Mouse (Mus musculus): ENCODE measurements around the gene Tab1. TPM values are rescaled to one million over a fixed set of nuclear protein-coding genes. Genes with fewer than 3 reads are reported as not detected.

Tab1 gene
- total RNA-seq, 1 experiment, result 16.6 TPM

- in situ Hi-C loops (cut with MboI; ENCODE audit: low sequenced_read_pairs in 2 of 2, unreplicated experiment in 2 of 2), result loop anchor here in 1 of 2 experiments (10.0 kb wide), 1 partner anchor 113 kb away; no protein-coding TSS in a partner anchor
- Histone ChIP-seq H3K4me1 (ENCODE audit: control insufficient read depth in 2 of 2, insufficient read depth in 2 of 2, low read length in 2 of 2, poor library complexity in 1 of 2) (peaks cover 6 to 25% of the 10 kb centered on the region in 2 experiments; a peak in 3 of 4 replicates), H3K27ac (ENCODE audit: insufficient read depth, low read depth, low read length, poor library complexity, severe bottlenecking) (no peak overlapping the region), H3K36me3 (ENCODE audit: control insufficient read depth, insufficient read depth, low read length, poor library complexity, severe bottlenecking) (peaks cover 20% of the 10 kb centered on the region), H3K4me3 (ENCODE audit: insufficient read depth in 1 of 2, low read depth in 1 of 2, low read length in 2 of 2, poor library complexity in 1 of 2, severe bottlenecking in 1 of 2) (no peak overlapping the region), H3K9me3 (ENCODE audit: control insufficient read depth, insufficient read depth, low read depth, low read length) (no peaks in the 10 kb centered on the region), H3K9ac (ENCODE audit: insufficient read depth, low read depth, low read length, poor library complexity, severe bottlenecking) (no peak overlapping the region)
- TF ChIP-seq CHD2 (IDR thresholded peaks at IDR 0.05; ENCODE audit: low read depth, low read length) (no peak), ZNF384 (IDR thresholded peaks at IDR 0.05; ENCODE audit: low read depth, low read length) (no peak), HCFC1 (IDR thresholded peaks at IDR 0.05; ENCODE audit: borderline replicate concordance, insufficient read depth, low read length) (no peak), MAFK (IDR thresholded peaks at IDR 0.05; ENCODE audit: insufficient read depth, low read depth, low read length) (no peak), ZC3H11A (IDR thresholded peaks at IDR 0.05; ENCODE audit: borderline replicate concordance, low read depth, low read length) (no peak)
- no peak for DNase-seq (ENCODE audit: low read depth, low spot score)
These were observed 21.5 kb upstream of the Tab1 start for GRCm38 (mm10) chr15:80111436-80111835.

GRCm38 (mm10) chr15:80112499-80112898, 20.4 kb upstream of the Tab1 start:
- TF ChIP-seq CHD2 (IDR thresholded peaks at IDR 0.05; ENCODE audit: low read depth, low read length) (no peak), MAFK (IDR thresholded peaks at IDR 0.05; ENCODE audit: insufficient read depth, low read depth, low read length) (no peak), ZC3H11A (IDR thresholded peaks at IDR 0.05; ENCODE audit: borderline replicate concordance, low read depth, low read length) (no peak), ZNF384 (IDR thresholded peaks at IDR 0.05; ENCODE audit: low read depth, low read length) (no peak), HCFC1 (IDR thresholded peaks at IDR 0.05; ENCODE audit: borderline replicate concordance, insufficient read depth, low read length) (no peak)
- no peaks in the 10 kb centered on the region for H3K9me3 ChIP-seq (ENCODE audit: control insufficient read depth, insufficient read depth, low read depth, low read length)
- in situ Hi-C loops (cut with MboI; ENCODE audit: low sequenced_read_pairs in 2 of 2, unreplicated experiment in 2 of 2), result loop anchor here in 1 of 2 experiments (10.0 kb wide), 1 partner anchor 112 kb away; no protein-coding TSS in a partner anchor
- H3K27ac ChIP-seq (ENCODE audit: insufficient read depth, low read depth, low read length, poor library complexity, severe bottlenecking), result no peak overlapping the region
- no peak overlapping the region; the same call in 1 of the 2 replicates for H3K9ac ChIP-seq (ENCODE audit: insufficient read depth, low read depth, low read length, poor library complexity, severe bottlenecking)
- H3K36me3 ChIP-seq (ENCODE audit: control insufficient read depth, insufficient read depth, low read length, poor library complexity, severe bottlenecking), result peaks cover 18% of the 10 kb centered on the region
- peaks cover 4 to 28% of the 10 kb centered on the region in 2 experiments; a peak in 3 of 4 replicates for H3K4me1 ChIP-seq (ENCODE audit: control insufficient read depth in 2 of 2, insufficient read depth in 2 of 2, low read length in 2 of 2, poor library complexity in 1 of 2)
- DNase-seq (ENCODE audit: low read depth, low spot score), result no peak
- no peak overlapping the region for H3K4me3 ChIP-seq (ENCODE audit: insufficient read depth in 1 of 2, low read depth in 1 of 2, low read length in 2 of 2, poor library complexity in 1 of 2, severe bottlenecking in 1 of 2)

GRCm38 (mm10) chr15:80114414-80114813, 18.5 kb upstream of the Tab1 start:
- TF ChIP-seq ZC3H11A (IDR thresholded peaks at IDR 0.05; ENCODE audit: borderline replicate concordance, low read depth, low read length) (no peak), CHD2 (IDR thresholded peaks at IDR 0.05; ENCODE audit: low read depth, low read length) (peak; percentile 94)
- H3K9ac ChIP-seq (ENCODE audit: insufficient read depth, low read depth, low read length, poor library complexity, severe bottlenecking), result no peak overlapping the region
- no peak for DNase-seq (ENCODE audit: low read depth, low spot score)
- in situ Hi-C loops (cut with MboI; ENCODE audit: low sequenced_read_pairs in 2 of 2, unreplicated experiment in 2 of 2), result loop anchor here in 1 of 2 experiments (10.0 kb wide), 1 partner anchor 110 kb away; no protein-coding TSS in a partner anchor
- H3K27ac ChIP-seq (ENCODE audit: insufficient read depth, low read depth, low read length, poor library complexity, severe bottlenecking), result peak overlapping the region; percentile 45; the same call in 1 of the 2 replicates
- peaks cover 3 to 23% of the 10 kb centered on the region in 2 experiments; a peak in 3 of 4 replicates for H3K4me1 ChIP-seq (ENCODE audit: control insufficient read depth in 2 of 2, insufficient read depth in 2 of 2, low read length in 2 of 2, poor library complexity in 1 of 2)
- H3K36me3 ChIP-seq (ENCODE audit: control insufficient read depth, insufficient read depth, low read length, poor library complexity, severe bottlenecking), result peaks cover 18% of the 10 kb centered on the region
- no peaks in the 10 kb centered on the region for H3K9me3 ChIP-seq (ENCODE audit: control insufficient read depth, insufficient read depth, low read depth, low read length)
- H3K4me3 ChIP-seq (ENCODE audit: insufficient read depth in 1 of 2, low read depth in 1 of 2, low read length in 2 of 2, poor library complexity in 1 of 2, severe bottlenecking in 1 of 2), result no peak overlapping the region

GRCm38 (mm10) chr15:80115256-80115655, 17.7 kb upstream of the Tab1 start:
- peak overlapping the region; percentile 56 to 62 for H3K4me3 ChIP-seq (ENCODE audit: insufficient read depth in 1 of 2, low read depth in 1 of 2, low read length in 2 of 2, poor library complexity in 1 of 2, severe bottlenecking in 1 of 2)

More at GRCm38 (mm10) chr15:80115256-80115655, 17.7 kb upstream of the Tab1 start:
- TF ChIP-seq MAFK (IDR thresholded peaks at IDR 0.05; ENCODE audit: insufficient read depth, low read depth, low read length) (no peak), HCFC1 (IDR thresholded peaks at IDR 0.05; ENCODE audit: borderline replicate concordance, insufficient read depth, low read length) (no peak), CHD2 (IDR thresholded peaks at IDR 0.05; ENCODE audit: low read depth, low read length) (no peak), ZNF384 (IDR thresholded peaks at IDR 0.05; ENCODE audit: low read depth, low read length) (no peak), ZC3H11A (IDR thresholded peaks at IDR 0.05; ENCODE audit: borderline replicate concordance, low read depth, low read length) (no peak)
- H3K36me3 ChIP-seq (ENCODE audit: control insufficient read depth, insufficient read depth, low read length, poor library complexity, severe bottlenecking), result peaks cover 18% of the 10 kb centered on the region
- peak; percentile 88 for DNase-seq (ENCODE audit: low read depth, low spot score)
- H3K4me1 ChIP-seq (ENCODE audit: control insufficient read depth in 2 of 2, insufficient read depth in 2 of 2, low read length in 2 of 2, poor library complexity in 1 of 2), result peaks cover 3 to 23% of the 10 kb centered on the region in 2 experiments; a peak in 3 of 4 replicates
- peak overlapping the region; percentile 67 for H3K9ac ChIP-seq (ENCODE audit: insufficient read depth, low read depth, low read length, poor library complexity, severe bottlenecking)
- no peaks in the 10 kb centered on the region for H3K9me3 ChIP-seq (ENCODE audit: control insufficient read depth, insufficient read depth, low read depth, low read length)
- in situ Hi-C loops (cut with MboI; ENCODE audit: low sequenced_read_pairs in 2 of 2, unreplicated experiment in 2 of 2), result loop anchor here in 1 of 2 experiments (10.0 kb wide), 1 partner anchor 110 kb away; no protein-coding TSS in a partner anchor
- H3K27ac ChIP-seq (ENCODE audit: insufficient read depth, low read depth, low read length, poor library complexity, severe bottlenecking), result peak overlapping the region; percentile 74; the same call in 1 of the 2 replicates

All from ES-E14 (cell line).